Mouse (Mus musculus): ENCODE results near the gene Nhsl2. TPM values are rescaled to one million over a fixed set of nuclear protein-coding genes. Genes with fewer than 3 reads are reported as not detected.
A peak's percentile ranks its signal among the peaks of the same experiment; 100 is the strongest.

The Nhsl2 gene
- polyA plus RNA-seq, 1 experiment from 2014 or later, result 0.76 TPM

DNA sequence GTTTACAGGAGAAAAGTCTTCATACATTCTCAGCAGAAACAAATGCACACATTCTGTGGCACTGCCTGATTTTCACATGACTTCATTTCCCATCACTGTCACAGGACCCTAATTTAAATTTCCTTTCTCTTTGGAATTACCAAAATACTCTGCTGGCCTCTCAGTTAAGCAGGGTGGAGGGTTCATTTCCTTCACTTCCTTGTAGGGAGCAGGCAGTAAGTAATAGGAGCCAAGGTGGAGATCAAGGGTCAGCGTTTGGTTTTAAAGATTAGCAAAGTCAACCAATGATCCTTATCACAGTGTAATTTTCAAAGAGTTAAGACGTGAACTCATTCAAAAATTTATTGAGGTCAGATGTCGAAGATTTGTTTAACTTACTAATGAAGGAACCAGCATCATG, 175.8 kb downstream of the Nhsl2 start:
- no peak for ATAC-seq (ENCODE audit: low read depth)
- 45% methylated on average over 3 of the region's 3 CpGs for WGBS (ENCODE audit: insufficient replicate concordance)
- H3K27ac ChIP-seq, result no peak overlapping the region

DNA sequence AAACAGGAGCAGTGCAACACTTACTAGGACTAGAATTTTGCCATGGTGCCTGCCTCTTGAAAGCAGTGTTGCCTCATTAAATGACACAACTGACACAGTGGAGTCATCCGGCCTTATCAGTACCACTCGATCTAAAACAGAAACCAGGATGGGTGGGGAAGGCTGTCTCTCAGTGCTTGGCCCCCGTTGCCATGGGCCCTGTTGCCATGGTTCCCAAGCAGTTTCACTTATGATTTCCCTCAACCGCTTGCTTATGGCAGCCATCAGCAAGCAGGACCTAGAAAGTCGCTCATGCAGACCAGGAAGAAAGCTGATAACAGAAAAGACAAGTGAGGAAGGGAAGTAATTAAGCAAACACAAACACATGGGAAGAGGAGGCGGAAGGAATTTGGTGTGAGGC, 182.7 kb downstream of the Nhsl2 start:
- Histone ChIP-seq H3K36me3 (no peaks in the 10 kb centered on the region), H3K4me3 (replicated peaks) (no peak overlapping the region), H3K27ac (no peak overlapping the region), H3K4me2 (no peak overlapping the region), H3K9ac (no peak overlapping the region), H3K9me3 (replicated peaks) (no peaks in the 10 kb centered on the region), H3K4me1 (replicated peaks) (peaks cover 9% of the 10 kb centered on the region), H3K27me3 (peaks cover 3% of the 10 kb centered on the region; the same call in 1 of the 2 replicates)
- WGBS (ENCODE audit: insufficient replicate concordance), result 32% methylated on average over 6 of the region's 6 CpGs
- ATAC-seq (ENCODE audit: low read depth) (peak; percentile 34; the same call in 1 of the 2 replicates), DNase-seq (peak; percentile 17)

More for the DNA sequence above, 175.8 kb downstream of the Nhsl2 start:
- no peak overlapping the region for H3K4me3 ChIP-seq (replicated peaks)
- DNase-seq, result no peak
- H3K9ac ChIP-seq, result no peak overlapping the region
- H3K4me1 ChIP-seq (replicated peaks), result no peaks in the 10 kb centered on the region
- H3K36me3 ChIP-seq, result no peaks in the 10 kb centered on the region
- H3K4me2 ChIP-seq, result no peak overlapping the region
- H3K27me3 ChIP-seq, result peaks cover 3% of the 10 kb centered on the region; the same call in 1 of the 2 replicates
- H3K9me3 ChIP-seq (replicated peaks), result no peaks in the 10 kb centered on the region

DNA sequence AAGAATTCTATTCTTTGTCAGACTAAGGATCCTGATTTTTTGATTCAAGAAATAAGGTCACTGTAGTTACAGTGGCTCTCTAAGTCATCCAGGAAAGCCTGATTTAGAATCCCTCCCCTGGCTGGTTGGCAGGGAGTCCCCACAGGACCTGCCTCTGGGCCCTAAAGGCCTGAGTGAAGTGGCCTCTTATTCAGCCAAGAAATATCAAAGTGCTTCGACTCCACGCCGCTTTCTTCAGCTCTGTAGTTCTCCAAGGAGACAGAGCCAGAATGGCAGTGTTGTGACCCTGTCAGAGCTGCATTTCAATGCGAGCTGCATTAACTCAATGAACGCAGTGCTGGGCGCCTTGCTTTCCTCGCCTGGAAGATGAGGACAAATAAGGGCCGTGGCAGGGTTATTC, 183.2 kb downstream of the Nhsl2 start:
- no peak for DNase-seq

DNA sequence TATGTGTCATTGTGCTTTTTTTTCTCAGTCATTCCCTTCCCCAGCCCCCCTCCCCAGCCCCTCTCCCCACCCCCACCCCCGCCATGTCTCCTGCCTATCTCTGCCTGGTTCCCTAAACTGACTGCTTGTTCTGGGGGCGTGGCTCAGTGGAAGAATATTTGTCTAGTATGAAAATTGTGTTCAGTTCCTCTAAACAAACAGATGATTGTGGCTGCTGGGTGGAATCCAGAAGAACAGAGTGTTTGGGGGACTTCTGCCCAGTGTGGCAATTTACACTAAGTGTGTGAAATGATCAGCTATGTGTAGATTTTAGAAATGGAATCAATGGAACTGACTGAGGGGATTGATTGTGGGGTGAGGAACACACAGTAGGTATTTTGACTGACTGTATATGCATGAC, 184.4 kb downstream of the Nhsl2 start:
- Histone ChIP-seq H3K4me1 (replicated peaks) (peaks cover 14% of the 10 kb centered on the region), H3K27me3 (peaks cover 5% of the 10 kb centered on the region; the same call in 1 of the 2 replicates), H3K4me2 (no peak overlapping the region), H3K36me3 (no peaks in the 10 kb centered on the region), H3K9me3 (replicated peaks) (no peaks in the 10 kb centered on the region), H3K4me3 (replicated peaks) (no peak overlapping the region), H3K27ac (no peak overlapping the region), H3K9ac (no peak overlapping the region)
- DNase-seq (no peak), ATAC-seq (ENCODE audit: low read depth) (no peak)
- WGBS (ENCODE audit: insufficient replicate concordance), result 43% methylated on average over 2 of the region's 2 CpGs

More for the DNA sequence above, 183.2 kb downstream of the Nhsl2 start:
- peaks cover 3% of the 10 kb centered on the region; the same call in 1 of the 2 replicates for H3K27me3 ChIP-seq
- no peak overlapping the region for H3K4me2 ChIP-seq
- no peaks in the 10 kb centered on the region for H3K36me3 ChIP-seq
- ATAC-seq (ENCODE audit: low read depth), result no peak
- no peak overlapping the region for H3K9ac ChIP-seq
- H3K9me3 ChIP-seq (replicated peaks), result no peaks in the 10 kb centered on the region
- WGBS (ENCODE audit: insufficient replicate concordance), result 78% methylated on average over 8 of the region's 8 CpGs
- H3K27ac ChIP-seq, result no peak overlapping the region
- peaks cover 12% of the 10 kb centered on the region for H3K4me1 ChIP-seq (replicated peaks)
- H3K4me3 ChIP-seq (replicated peaks), result no peak overlapping the region

DNA sequence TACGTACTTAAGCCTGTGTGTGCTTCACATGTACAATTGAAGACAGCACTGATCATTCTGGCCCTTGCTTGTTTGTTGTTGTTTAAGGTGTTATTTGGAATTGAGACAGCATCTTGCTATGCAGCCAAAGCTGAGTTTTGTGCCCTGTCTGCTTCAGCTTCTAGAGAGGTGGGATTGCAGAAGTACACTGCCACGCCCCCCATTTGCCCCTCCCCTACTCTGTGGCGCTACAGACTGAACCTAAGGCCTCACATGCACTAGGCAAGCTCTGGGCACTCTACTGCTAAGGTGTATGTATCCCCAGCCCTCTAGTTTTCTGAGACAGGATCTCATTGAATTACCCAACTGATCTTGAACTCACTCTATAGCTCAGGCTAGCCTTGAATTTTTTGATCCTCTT, 186.5 kb downstream of the Nhsl2 start:
- Histone ChIP-seq H3K36me3 (no peaks in the 10 kb centered on the region), H3K4me1 (replicated peaks) (peaks cover 14% of the 10 kb centered on the region), H3K4me2 (no peak overlapping the region), H3K4me3 (replicated peaks) (no peak overlapping the region), H3K9ac (no peak overlapping the region), H3K9me3 (replicated peaks) (no peaks in the 10 kb centered on the region), H3K27me3 (0 out of 2 replicates have a peak, but pooled peaks cover 3% of the 10 kb centered on the region), H3K27ac (no peak overlapping the region)
- no peak for DNase-seq
- WGBS (ENCODE audit: insufficient replicate concordance), result 34% methylated on average over 3 of the region's 3 CpGs
- ATAC-seq (ENCODE audit: low read depth), result no peak

DNA sequence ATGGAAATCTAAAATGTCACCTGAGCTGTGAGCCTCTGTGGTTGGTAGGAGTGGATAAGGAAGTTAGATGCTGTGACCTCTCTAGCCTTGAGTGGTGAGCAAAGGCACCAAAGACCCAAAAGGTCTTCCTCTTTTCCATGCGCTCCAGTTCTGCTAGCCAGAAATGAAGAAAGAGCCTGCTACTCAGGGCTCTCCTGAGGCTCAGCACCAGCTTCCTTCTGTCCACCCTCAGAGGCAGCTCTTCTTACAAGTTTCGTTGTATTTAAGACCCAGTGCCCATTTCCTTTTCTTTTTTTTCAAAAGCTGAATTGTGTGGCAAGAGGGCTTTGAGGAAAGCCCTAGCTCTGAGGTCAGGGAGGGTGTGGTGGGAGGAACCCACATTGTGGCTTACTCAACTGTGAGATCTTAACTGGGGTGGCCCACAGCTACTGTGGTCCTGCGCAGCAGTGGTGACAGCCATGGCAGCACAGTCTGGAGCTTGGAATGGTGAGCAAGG, 187.7 kb downstream of the Nhsl2 start:
- no peak overlapping the region for H3K9ac ChIP-seq
- H3K4me2 ChIP-seq, result no peak overlapping the region
- H3K4me3 ChIP-seq (replicated peaks), result no peak overlapping the region
- H3K4me1 ChIP-seq (replicated peaks), result peaks cover 10% of the 10 kb centered on the region
- H3K27me3 ChIP-seq, result 0 out of 2 replicates have a peak, but pooled peaks cover 3% of the 10 kb centered on the region
- peak; percentile 3 for DNase-seq
- no peaks in the 10 kb centered on the region for H3K36me3 ChIP-seq
- H3K27ac ChIP-seq, result no peak overlapping the region
- 48% methylated on average over 3 of the region's 3 CpGs for WGBS (ENCODE audit: insufficient replicate concordance)
- ATAC-seq (ENCODE audit: low read depth), result peak; percentile 70
- no peaks in the 10 kb centered on the region for H3K9me3 ChIP-seq (replicated peaks)

DNA sequence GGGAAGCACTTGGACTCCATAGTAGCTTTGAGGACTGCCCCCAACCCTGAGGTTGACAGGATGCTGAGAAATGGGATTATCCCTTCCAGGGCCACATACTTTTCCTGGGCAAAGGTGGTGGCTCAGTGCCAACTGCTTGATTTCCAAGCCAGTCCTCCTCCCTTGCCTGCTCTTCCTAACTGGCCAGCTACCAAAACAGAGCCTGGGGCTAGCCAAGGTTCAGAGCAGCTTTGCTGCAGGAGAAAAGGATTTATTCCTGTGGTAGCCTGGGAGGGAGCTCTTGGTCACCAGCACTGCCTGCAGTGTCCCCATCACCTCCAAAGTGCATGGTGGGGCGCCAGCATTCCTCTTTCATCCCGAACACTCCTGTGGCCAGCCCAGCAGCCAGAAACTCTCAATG, 188.3 kb downstream of the Nhsl2 start:
- 58% methylated on average over 2 of the region's 2 CpGs for WGBS (ENCODE audit: insufficient replicate concordance)
- no peak overlapping the region for H3K27ac ChIP-seq
- no peak for ATAC-seq (ENCODE audit: low read depth)

DNA sequence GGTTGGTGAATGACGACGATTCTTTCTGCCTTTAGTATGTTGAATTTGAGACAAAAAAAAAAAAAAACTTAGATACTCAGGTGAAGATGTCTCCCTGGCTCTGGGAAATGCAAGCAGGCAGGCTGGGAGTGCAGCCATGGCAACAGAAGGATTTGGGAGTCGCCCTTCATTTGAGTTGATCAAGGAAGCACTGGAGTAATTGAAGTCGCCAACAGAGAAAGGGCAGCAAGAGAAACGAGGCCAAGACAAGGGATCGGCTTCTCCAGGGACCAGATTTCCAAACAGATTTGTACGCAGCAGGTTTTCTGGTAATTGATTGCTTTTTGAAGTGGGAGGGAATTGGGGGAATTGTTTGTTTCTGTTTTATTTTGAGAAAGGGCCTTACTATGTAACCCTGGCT, 192.4 kb downstream of the Nhsl2 start:
- Histone ChIP-seq H3K4me1 (replicated peaks) (peaks cover 5% of the 10 kb centered on the region), H3K4me3 (replicated peaks) (no peak overlapping the region), H3K27me3 (0 out of 2 replicates have a peak, but pooled peaks cover 5% of the 10 kb centered on the region), H3K27ac (no peak overlapping the region), H3K9ac (no peak overlapping the region), H3K4me2 (no peak overlapping the region), H3K36me3 (no peaks in the 10 kb centered on the region), H3K9me3 (replicated peaks) (no peaks in the 10 kb centered on the region)
- WGBS (ENCODE audit: insufficient replicate concordance), result 78% methylated on average over 7 of the region's 7 CpGs
- no peak for ATAC-seq (ENCODE audit: low read depth)
- DNase-seq, result no peak

More for the DNA sequence above, 188.3 kb downstream of the Nhsl2 start:
- no peak overlapping the region for H3K4me3 ChIP-seq (replicated peaks)
- H3K9me3 ChIP-seq (replicated peaks), result no peaks in the 10 kb centered on the region
- H3K36me3 ChIP-seq, result no peaks in the 10 kb centered on the region
- H3K9ac ChIP-seq, result no peak overlapping the region
- no peak for DNase-seq
- peaks cover 7% of the 10 kb centered on the region for H3K4me1 ChIP-seq (replicated peaks)
- H3K27me3 ChIP-seq, result 0 out of 2 replicates have a peak, but pooled peaks cover 3% of the 10 kb centered on the region
- no peak overlapping the region for H3K4me2 ChIP-seq

DNA sequence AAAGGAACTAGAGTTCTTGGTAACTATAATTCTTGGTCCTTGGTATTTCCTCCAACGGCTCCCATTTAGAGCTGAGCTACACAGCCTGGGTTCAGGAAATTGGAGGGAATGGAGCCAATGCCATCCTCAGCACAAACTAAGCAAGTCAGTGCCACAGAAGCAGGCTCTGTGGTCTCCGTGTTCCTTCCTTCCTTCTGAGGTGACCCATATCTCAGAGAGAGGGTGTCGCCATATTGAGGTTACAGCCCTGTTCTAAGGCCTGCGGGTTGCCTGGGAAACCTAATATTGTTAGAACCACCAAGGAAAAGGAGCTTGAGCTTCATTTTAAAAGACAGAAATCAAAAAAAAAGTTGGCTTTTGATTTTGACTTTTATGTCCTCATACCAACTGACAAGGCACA, 193.2 kb downstream of the Nhsl2 start:
- DNase-seq (no peak), ATAC-seq (ENCODE audit: low read depth) (no peak)
- Histone ChIP-seq H3K9ac (no peak overlapping the region), H3K27ac (no peak overlapping the region), H3K4me2 (no peak overlapping the region), H3K9me3 (replicated peaks) (no peaks in the 10 kb centered on the region), H3K27me3 (0 out of 2 replicates have a peak, but pooled peaks cover 5% of the 10 kb centered on the region), H3K36me3 (no peaks in the 10 kb centered on the region), H3K4me3 (replicated peaks) (no peak overlapping the region), H3K4me1 (replicated peaks) (peaks cover 2% of the 10 kb centered on the region)
- WGBS (ENCODE audit: insufficient replicate concordance), result 47% methylated on average over 4 of the region's 4 CpGs

DNA sequence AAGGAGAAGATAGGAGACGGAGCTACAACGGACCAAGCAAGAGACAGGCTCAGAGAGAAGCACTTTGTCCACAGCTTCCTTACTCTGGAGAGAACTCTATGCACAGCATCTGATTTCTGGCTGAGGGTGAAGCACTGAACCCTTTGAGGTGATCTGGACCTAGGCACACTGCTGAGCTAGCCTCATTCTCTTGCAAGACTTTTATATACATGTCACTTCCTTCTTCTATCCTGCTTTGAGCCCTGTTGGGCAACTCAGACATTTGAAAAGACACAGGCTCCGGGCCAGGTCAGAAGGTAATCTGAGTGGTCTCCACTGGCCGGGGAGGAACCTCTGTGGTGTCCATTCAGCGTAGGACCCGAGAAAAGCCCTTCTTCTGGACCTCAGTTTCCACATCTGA, 201.4 kb downstream of the Nhsl2 start:
- Histone ChIP-seq H3K36me3 (no peaks in the 10 kb centered on the region), H3K27ac (no peak overlapping the region), H3K9ac (no peak overlapping the region), H3K4me2 (no peak overlapping the region), H3K4me1 (replicated peaks) (no peaks in the 10 kb centered on the region), H3K27me3 (peaks cover 15% of the 10 kb centered on the region; the same call in 1 of the 2 replicates), H3K4me3 (replicated peaks) (no peak overlapping the region), H3K9me3 (replicated peaks) (no peaks in the 10 kb centered on the region)
- no peak for ATAC-seq (ENCODE audit: low read depth)
- WGBS (ENCODE audit: insufficient replicate concordance), result 53% methylated on average over 6 of the region's 6 CpGs
- no peak for DNase-seq

DNA sequence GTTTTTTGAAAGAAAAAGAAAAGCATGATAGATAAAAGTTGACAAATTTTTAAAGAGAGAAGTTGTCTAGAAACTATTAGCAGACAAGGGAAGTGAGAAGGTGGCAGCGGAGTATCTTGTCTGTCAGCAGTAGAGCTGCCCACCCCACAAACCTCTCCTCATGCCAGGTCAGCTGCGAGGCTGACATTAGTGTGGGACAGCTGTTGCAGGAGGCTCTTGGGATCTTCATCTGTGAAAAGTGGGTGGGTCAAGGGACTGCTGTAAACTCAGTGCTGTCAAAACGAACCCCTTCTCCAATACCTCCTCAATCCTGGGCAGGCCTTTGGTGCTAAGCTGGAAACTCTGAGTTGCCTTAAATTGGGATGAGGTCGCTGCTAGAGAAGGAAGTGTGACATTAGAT, 202.0 kb downstream of the Nhsl2 start:
- peaks cover 13% of the 10 kb centered on the region; the same call in 1 of the 2 replicates for H3K27me3 ChIP-seq
- no peaks in the 10 kb centered on the region for H3K4me1 ChIP-seq (replicated peaks)
- 60% methylated on average over 4 of the region's 4 CpGs for WGBS (ENCODE audit: insufficient replicate concordance)
- H3K27ac ChIP-seq, result no peak overlapping the region
- H3K9me3 ChIP-seq (replicated peaks), result no peaks in the 10 kb centered on the region
- no peak overlapping the region for H3K9ac ChIP-seq
- no peaks in the 10 kb centered on the region for H3K36me3 ChIP-seq
- DNase-seq (no peak), ATAC-seq (ENCODE audit: low read depth) (no peak)
- H3K4me2 ChIP-seq, result no peak overlapping the region
- H3K4me3 ChIP-seq (replicated peaks), result no peak overlapping the region

DNA sequence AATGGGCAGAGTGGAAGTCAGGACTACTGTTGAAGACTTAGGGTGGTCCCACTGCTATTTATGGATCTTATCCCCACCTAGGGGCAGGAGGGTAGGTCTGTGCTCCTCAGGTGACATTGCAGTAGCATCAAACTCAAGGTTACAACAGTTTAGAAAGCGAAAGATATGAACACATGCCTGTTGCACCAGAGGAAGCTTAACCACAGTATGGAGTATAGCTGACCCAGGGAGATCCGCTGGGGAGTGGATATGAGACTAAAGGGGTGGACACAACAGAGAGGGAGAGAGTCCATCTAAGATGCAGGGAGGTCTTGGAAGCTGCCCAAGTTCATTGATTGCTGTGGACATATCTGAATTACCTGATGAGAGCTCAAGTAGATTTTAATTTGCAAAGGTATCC, 204.2 kb downstream of the Nhsl2 start:
- H3K27ac ChIP-seq, result no peak overlapping the region
- DNase-seq, result no peak
- no peaks in the 10 kb centered on the region for H3K36me3 ChIP-seq
- no peaks in the 10 kb centered on the region for H3K4me1 ChIP-seq (replicated peaks)
- no peak for ATAC-seq (ENCODE audit: low read depth)
- H3K9ac ChIP-seq, result no peak overlapping the region
- 53% methylated on average over 2 of the region's 2 CpGs for WGBS (ENCODE audit: insufficient replicate concordance)
- no peaks in the 10 kb centered on the region for H3K9me3 ChIP-seq (replicated peaks)
- no peak overlapping the region for H3K4me2 ChIP-seq
- H3K4me3 ChIP-seq (replicated peaks), result no peak overlapping the region
- peaks cover 13% of the 10 kb centered on the region; the same call in 1 of the 2 replicates for H3K27me3 ChIP-seq

Measured in liver, embryonic 13.5 days (tissue).